Mouse (Mus musculus): ENCODE data around the gene Dchs2. TPM values are rescaled to one million over a fixed set of nuclear protein-coding genes. Genes with fewer than 3 reads are reported as not detected.

Gene Dchs2
- polyA plus RNA-seq, 2 experiments = 1.7 to 2.1 TPM

GRCm38 (mm10) chr3:83299783-83300382, 172.1 kb downstream of the Dchs2 start:
- Histone ChIP-seq H3K4me2 (replicated peaks; ENCODE audit: low read depth, low read length, severe bottlenecking) (no peak overlapping the region), H3K36me3 (ENCODE audit: control insufficient read depth, insufficient read depth, low read length) (no peaks in the 10 kb centered on the region), H3K4me1 (ENCODE audit: control insufficient read depth, insufficient read depth, low read length) (peaks cover 15% of the 10 kb centered on the region), H3K27ac (replicated peaks; ENCODE audit: low read depth, low read length) (peak overlapping the region; percentile 55; the same call in 1 of the 2 replicates), H3K4me3 (replicated peaks; ENCODE audit: low read length) (no peak overlapping the region), H3K9ac (ENCODE audit: low read depth, low read length, severe bottlenecking) (no peak overlapping the region), H3K9me3 (ENCODE audit: control insufficient read depth, low read length) (no peaks in the 10 kb centered on the region), H3K27me3 (ENCODE audit: control insufficient read depth, insufficient read depth, low read length) (no peaks in the 10 kb centered on the region)
- TF ChIP-seq POLR2A (IDR thresholded peaks at IDR 0.05; ENCODE audit: borderline replicate concordance, extremely low read depth, insufficient read depth, insufficient read length) = no peak
- WGBS = 17% methylated on average over 5 of the region's 5 CpGs
- DNase-seq (ENCODE audit: low spot score) = peak; percentile 33
- no peak for ATAC-seq (ENCODE audit: low FRiP score, low read depth)

DNA sequence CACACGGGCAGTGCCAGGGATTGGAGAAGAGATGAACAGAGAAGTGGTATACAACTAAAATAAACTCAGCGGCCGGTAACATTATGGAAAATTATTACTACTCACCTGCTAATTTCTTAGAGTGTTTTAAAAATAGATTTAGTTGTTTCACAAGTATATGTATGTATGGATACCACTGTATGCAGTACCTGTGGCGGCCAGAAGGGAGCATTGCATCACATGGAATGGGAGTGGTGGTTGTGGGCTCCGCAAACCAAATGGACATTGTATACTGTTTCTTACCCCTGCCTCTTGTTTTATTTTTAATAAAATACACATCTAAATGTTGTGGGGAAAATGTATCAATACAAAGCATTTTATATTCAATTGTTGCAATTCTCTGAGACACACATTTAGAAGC, 176.1 kb downstream of the Dchs2 start:
- WGBS = 73% methylated on average over 5 of the region's 5 CpGs

GRCm38 (mm10) chr3:83345928-83346327, 218.2 kb downstream of the Dchs2 start:
- Histone ChIP-seq H3K4me3 (replicated peaks; ENCODE audit: low read length) (no peak overlapping the region), H3K4me2 (replicated peaks; ENCODE audit: low read depth, low read length, severe bottlenecking) (no peak overlapping the region), H3K9me3 (ENCODE audit: control insufficient read depth, low read length) (no peaks in the 10 kb centered on the region), H3K27ac (replicated peaks; ENCODE audit: low read depth, low read length) (no peak overlapping the region), H3K4me1 (ENCODE audit: control insufficient read depth, insufficient read depth, low read length) (no peaks in the 10 kb centered on the region; the same call in 1 of the 2 replicates), H3K9ac (ENCODE audit: low read depth, low read length, severe bottlenecking) (no peak overlapping the region), H3K27me3 (ENCODE audit: control insufficient read depth, insufficient read depth, low read length) (no peaks in the 10 kb centered on the region), H3K36me3 (ENCODE audit: control insufficient read depth, insufficient read depth, low read length) (no peaks in the 10 kb centered on the region)
- DNase-seq (ENCODE audit: low spot score) (no peak), ATAC-seq (ENCODE audit: low FRiP score, low read depth) (no peak)
- TF ChIP-seq POLR2A (IDR thresholded peaks at IDR 0.05; ENCODE audit: borderline replicate concordance, extremely low read depth, insufficient read depth, insufficient read length) = no peak
- WGBS = 61% methylated on average over 3 of the region's 3 CpGs

More for the DNA sequence above, 176.1 kb downstream of the Dchs2 start:
- no peak overlapping the region for H3K4me3 ChIP-seq (replicated peaks; ENCODE audit: low read length)
- no peak overlapping the region for H3K4me2 ChIP-seq (replicated peaks; ENCODE audit: low read depth, low read length, severe bottlenecking)
- H3K36me3 ChIP-seq (ENCODE audit: control insufficient read depth, insufficient read depth, low read length) = no peaks in the 10 kb centered on the region
- H3K9ac ChIP-seq (ENCODE audit: low read depth, low read length, severe bottlenecking) = no peak overlapping the region
- DNase-seq (ENCODE audit: low spot score) (no peak), ATAC-seq (ENCODE audit: low FRiP score, low read depth) (no peak)
- no peak overlapping the region for H3K27ac ChIP-seq (replicated peaks; ENCODE audit: low read depth, low read length)
- no peaks in the 10 kb centered on the region for H3K27me3 ChIP-seq (ENCODE audit: control insufficient read depth, insufficient read depth, low read length)
- no peak for TF ChIP-seq POLR2A (IDR thresholded peaks at IDR 0.05; ENCODE audit: borderline replicate concordance, extremely low read depth, insufficient read depth, insufficient read length)
- H3K9me3 ChIP-seq (ENCODE audit: control insufficient read depth, low read length) = no peaks in the 10 kb centered on the region
- H3K4me1 ChIP-seq (ENCODE audit: control insufficient read depth, insufficient read depth, low read length) = peaks cover 15% of the 10 kb centered on the region

GRCm38 (mm10) chr3:83368500-83369068, 240.8 kb downstream of the Dchs2 start:
- no peak overlapping the region for H3K27ac ChIP-seq (replicated peaks; ENCODE audit: low read depth, low read length)
- H3K36me3 ChIP-seq (ENCODE audit: control insufficient read depth, insufficient read depth, low read length) = no peaks in the 10 kb centered on the region
- peak; percentile 50; the same call in 1 of the 2 replicates for ATAC-seq (ENCODE audit: low FRiP score, low read depth)
- DNase-seq (ENCODE audit: low spot score) = no peak
- no peaks in the 10 kb centered on the region for H3K27me3 ChIP-seq (ENCODE audit: control insufficient read depth, insufficient read depth, low read length)
- no peak for TF ChIP-seq POLR2A (IDR thresholded peaks at IDR 0.05; ENCODE audit: borderline replicate concordance, extremely low read depth, insufficient read depth, insufficient read length)
- H3K4me2 ChIP-seq (replicated peaks; ENCODE audit: low read depth, low read length, severe bottlenecking) = no peak overlapping the region
- 82% methylated on average over 9 of the region's 9 CpGs for WGBS
- H3K4me3 ChIP-seq (replicated peaks; ENCODE audit: low read length) = no peak overlapping the region
- no peaks in the 10 kb centered on the region for H3K9me3 ChIP-seq (ENCODE audit: control insufficient read depth, low read length)
- no peaks in the 10 kb centered on the region for H3K4me1 ChIP-seq (ENCODE audit: control insufficient read depth, insufficient read depth, low read length)
- H3K9ac ChIP-seq (ENCODE audit: low read depth, low read length, severe bottlenecking) = no peak overlapping the region

GRCm38 (mm10) chr3:83369871-83370270, 242.1 kb downstream of the Dchs2 start:
- H3K4me2 ChIP-seq (replicated peaks; ENCODE audit: low read depth, low read length, severe bottlenecking) = no peak overlapping the region
- no peaks in the 10 kb centered on the region for H3K9me3 ChIP-seq (ENCODE audit: control insufficient read depth, low read length)
- DNase-seq (ENCODE audit: low spot score) (no peak), ATAC-seq (ENCODE audit: low FRiP score, low read depth) (no peak)
- H3K27me3 ChIP-seq (ENCODE audit: control insufficient read depth, insufficient read depth, low read length) = no peaks in the 10 kb centered on the region
- H3K36me3 ChIP-seq (ENCODE audit: control insufficient read depth, insufficient read depth, low read length) = no peaks in the 10 kb centered on the region
- no peaks in the 10 kb centered on the region for H3K4me1 ChIP-seq (ENCODE audit: control insufficient read depth, insufficient read depth, low read length)
- no peak overlapping the region for H3K9ac ChIP-seq (ENCODE audit: low read depth, low read length, severe bottlenecking)
- no peak overlapping the region for H3K27ac ChIP-seq (replicated peaks; ENCODE audit: low read depth, low read length)
- no peak for TF ChIP-seq POLR2A (IDR thresholded peaks at IDR 0.05; ENCODE audit: borderline replicate concordance, extremely low read depth, insufficient read depth, insufficient read length)
- no peak overlapping the region for H3K4me3 ChIP-seq (replicated peaks; ENCODE audit: low read length)
- 93% methylated on average over 2 of the region's 2 CpGs for WGBS
